Mouse (Mus musculus): ENCODE results near the gene Mmp19. TPM values are rescaled to one million over a fixed set of nuclear protein-coding genes. Genes with fewer than 3 reads are reported as not detected.

Mmp19 gene
- total and polyA plus RNA-seq, 2 experiments, result 48.4 to 79.8 TPM

DNA sequence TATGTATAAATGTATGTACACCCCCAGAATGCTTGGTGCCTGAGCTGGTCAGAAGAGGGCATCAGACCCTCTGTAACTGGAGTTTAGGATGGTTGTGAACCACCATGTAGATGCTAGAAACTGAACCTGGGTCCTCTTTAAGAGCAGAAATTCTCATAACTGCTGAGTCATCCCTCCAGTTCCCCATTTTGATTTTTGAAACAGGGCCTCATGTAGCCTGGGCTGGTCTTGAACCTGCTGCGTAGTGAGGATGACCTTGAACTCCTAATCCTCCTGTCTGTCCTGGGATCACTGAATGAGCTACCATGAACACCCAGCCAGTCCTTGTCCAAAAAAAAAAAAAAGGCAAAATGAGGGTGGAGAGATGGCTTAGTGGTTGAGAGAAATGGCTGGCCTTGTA, 2.5 kb downstream of the Mmp19 start:
- Histone ChIP-seq H3K27ac (replicated peaks; ENCODE audit: insufficient read depth, low read depth, low read length) (no peak overlapping the region), H3K36me3 (ENCODE audit: control insufficient read depth, insufficient read depth, low read length) (peaks cover 21% of the 10 kb centered on the region; the same call in 1 of the 2 replicates), H3K4me3 (ENCODE audit: insufficient read depth, low read depth, low read length) (no peak overlapping the region), H3K27me3 (ENCODE audit: control insufficient read depth, insufficient read depth, low read length) (no peaks in the 10 kb centered on the region), H3K79me2 (ENCODE audit: control insufficient read depth, insufficient read depth, low read length) (peaks cover 2% of the 10 kb centered on the region; the same call in 1 of the 2 replicates), H3K9ac (ENCODE audit: low read depth, low read length) (no peak overlapping the region), H3K4me1 (ENCODE audit: control insufficient read depth, insufficient read depth, low read length) (peaks cover 13% of the 10 kb centered on the region)
- DNase-seq (ENCODE audit: extremely low read depth, low read depth, low spot score), result no peak
- whole genome bisulfite sequencing, result 79% methylated on average over 1 of the region's 1 CpGs
- TF ChIP-seq POLR2A (IDR thresholded peaks at IDR 0.05; ENCODE audit: extremely low read depth, insufficient read depth, low read length) (no peak), CTCF (IDR thresholded peaks at IDR 0.05; ENCODE audit: low read depth, low read length) (no peak)

DNA sequence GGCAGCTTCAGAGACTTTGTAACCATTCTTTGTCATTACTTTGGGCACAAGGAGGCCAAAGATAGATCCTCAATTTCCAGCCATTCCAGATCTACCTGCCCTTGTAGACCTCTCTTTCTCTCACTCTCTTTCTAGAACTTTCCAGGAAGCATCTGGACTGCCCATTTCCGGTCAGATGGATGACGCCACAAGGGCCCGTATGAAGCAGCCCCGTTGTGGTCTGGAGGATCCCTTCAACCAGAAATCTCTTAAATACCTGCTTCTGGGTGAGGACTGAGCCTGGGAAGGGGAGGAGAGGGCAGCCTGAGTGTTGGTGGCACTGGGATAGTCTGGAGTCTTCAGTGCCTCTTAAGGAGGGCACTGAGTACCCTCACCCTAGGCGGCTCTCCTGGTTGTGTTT, 3.7 kb downstream of the Mmp19 start:
- no peak overlapping the region for H3K27ac ChIP-seq (replicated peaks; ENCODE audit: insufficient read depth, low read depth, low read length)
- no peak overlapping the region for H3K9ac ChIP-seq (ENCODE audit: low read depth, low read length)
- peaks cover 13% of the 10 kb centered on the region for H3K4me1 ChIP-seq (ENCODE audit: control insufficient read depth, insufficient read depth, low read length)
- H3K36me3 ChIP-seq (ENCODE audit: control insufficient read depth, insufficient read depth, low read length), result peaks cover 27% of the 10 kb centered on the region
- no peaks in the 10 kb centered on the region for H3K27me3 ChIP-seq (ENCODE audit: control insufficient read depth, insufficient read depth, low read length)
- DNase-seq (ENCODE audit: extremely low read depth, low read depth, low spot score), result no peak
- TF ChIP-seq CTCF (IDR thresholded peaks at IDR 0.05; ENCODE audit: low read depth, low read length), result no peak
- no peak for TF ChIP-seq POLR2A (IDR thresholded peaks at IDR 0.05; ENCODE audit: extremely low read depth, insufficient read depth, low read length)
- H3K79me2 ChIP-seq (ENCODE audit: control insufficient read depth, insufficient read depth, low read length), result peaks cover 2% of the 10 kb centered on the region; the same call in 1 of the 2 replicates
- H3K4me3 ChIP-seq (ENCODE audit: insufficient read depth, low read depth, low read length), result no peak overlapping the region
- 79% methylated on average over 5 of the region's 5 CpGs for WGBS

DNA sequence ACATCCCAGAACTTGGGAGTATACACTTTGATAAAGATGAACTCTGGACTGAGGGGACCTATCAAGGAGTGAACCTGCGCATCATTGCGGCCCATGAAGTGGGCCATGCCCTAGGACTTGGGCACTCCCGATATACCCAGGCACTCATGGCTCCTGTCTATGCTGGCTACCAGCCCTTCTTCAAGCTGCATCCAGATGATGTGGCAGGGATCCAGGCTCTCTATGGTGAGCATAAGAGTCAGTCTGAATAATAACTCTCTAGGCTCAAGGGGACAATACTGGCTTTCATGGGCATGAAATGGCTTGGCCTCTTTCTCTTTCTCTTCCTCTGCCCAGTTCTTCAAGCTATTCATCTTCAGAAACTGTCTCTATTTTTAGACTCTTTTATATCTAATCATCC, 4.9 kb downstream of the Mmp19 start:
- H3K4me3 ChIP-seq (ENCODE audit: insufficient read depth, low read depth, low read length), result no peak overlapping the region
- peaks cover 2% of the 10 kb centered on the region; the same call in 1 of the 2 replicates for H3K79me2 ChIP-seq (ENCODE audit: control insufficient read depth, insufficient read depth, low read length)
- no peak overlapping the region for H3K27ac ChIP-seq (replicated peaks; ENCODE audit: insufficient read depth, low read depth, low read length)
- 91% methylated on average over 3 of the region's 3 CpGs for WGBS
- TF ChIP-seq POLR2A (IDR thresholded peaks at IDR 0.05; ENCODE audit: extremely low read depth, insufficient read depth, low read length) (no peak), CTCF (IDR thresholded peaks at IDR 0.05; ENCODE audit: low read depth, low read length) (no peak)
- peaks cover 11% of the 10 kb centered on the region for H3K4me1 ChIP-seq (ENCODE audit: control insufficient read depth, insufficient read depth, low read length)
- peaks cover 31% of the 10 kb centered on the region for H3K36me3 ChIP-seq (ENCODE audit: control insufficient read depth, insufficient read depth, low read length)
- H3K9ac ChIP-seq (ENCODE audit: low read depth, low read length), result no peak overlapping the region
- H3K27me3 ChIP-seq (ENCODE audit: control insufficient read depth, insufficient read depth, low read length), result no peaks in the 10 kb centered on the region
- DNase-seq (ENCODE audit: extremely low read depth, low read depth, low spot score), result no peak

DNA sequence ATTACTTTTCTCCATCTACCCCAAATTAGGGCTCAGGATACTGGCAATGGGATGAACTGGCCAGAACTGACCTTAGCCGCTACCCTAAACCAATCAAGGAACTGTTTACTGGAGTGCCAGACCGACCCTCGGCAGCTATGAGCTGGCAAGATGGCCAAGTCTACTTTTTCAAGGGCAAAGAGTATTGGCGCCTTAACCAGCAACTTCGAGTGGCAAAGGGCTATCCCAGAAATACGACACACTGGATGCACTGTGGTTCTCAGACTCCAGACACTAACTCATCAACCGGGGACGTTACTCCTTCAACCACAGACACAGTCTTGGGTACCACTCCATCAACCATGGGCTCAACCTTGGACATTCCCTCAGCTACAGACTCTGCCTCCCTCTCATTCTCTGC, 8.0 kb downstream of the Mmp19 start:
- H3K27me3 ChIP-seq (ENCODE audit: control insufficient read depth, insufficient read depth, low read length), result no peaks in the 10 kb centered on the region
- TF ChIP-seq POLR2A (IDR thresholded peaks at IDR 0.05; ENCODE audit: extremely low read depth, insufficient read depth, low read length) (no peak), CTCF (IDR thresholded peaks at IDR 0.05; ENCODE audit: low read depth, low read length) (no peak)
- H3K9ac ChIP-seq (ENCODE audit: low read depth, low read length), result no peak overlapping the region
- H3K4me3 ChIP-seq (ENCODE audit: insufficient read depth, low read depth, low read length), result no peak overlapping the region
- no peak for DNase-seq (ENCODE audit: extremely low read depth, low read depth, low spot score)
- WGBS, result 83% methylated on average over 8 of the region's 8 CpGs
- no peaks in the 10 kb centered on the region for H3K4me1 ChIP-seq (ENCODE audit: control insufficient read depth, insufficient read depth, low read length)
- no peaks in the 10 kb centered on the region for H3K79me2 ChIP-seq (ENCODE audit: control insufficient read depth, insufficient read depth, low read length)
- H3K27ac ChIP-seq (replicated peaks; ENCODE audit: insufficient read depth, low read depth, low read length), result no peak overlapping the region
- peaks cover 31% of the 10 kb centered on the region for H3K36me3 ChIP-seq (ENCODE audit: control insufficient read depth, insufficient read depth, low read length)

DNA sequence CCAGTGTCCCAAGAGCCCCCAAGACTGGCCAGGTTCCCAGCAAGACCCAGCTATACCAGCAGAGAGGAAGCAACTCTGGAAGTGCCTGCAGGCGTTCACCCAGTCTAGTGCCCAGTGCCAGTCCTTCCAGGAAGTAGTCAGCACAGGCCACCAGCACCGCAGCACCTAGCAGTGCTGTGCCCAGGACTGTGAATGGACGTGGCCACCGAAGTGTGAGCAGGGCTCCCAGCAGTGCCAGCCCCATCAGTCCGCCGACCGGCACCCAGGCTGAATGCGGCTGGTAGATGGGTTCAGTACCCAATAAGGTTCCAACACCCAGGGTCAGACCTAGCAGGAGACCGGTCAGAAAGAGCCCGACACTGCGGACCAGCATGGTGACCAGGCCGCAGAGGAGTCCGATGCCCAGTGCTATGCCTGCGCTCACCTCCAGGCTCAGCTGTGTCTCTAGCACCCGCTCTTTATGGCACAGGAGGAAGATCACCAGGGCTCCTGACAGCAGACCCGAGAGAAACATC, 11.3 kb downstream of the Mmp19 start:
- Histone ChIP-seq H3K36me3 (ENCODE audit: control insufficient read depth, insufficient read depth, low read length) (peaks cover 17% of the 10 kb centered on the region), H3K79me2 (ENCODE audit: control insufficient read depth, insufficient read depth, low read length) (peaks cover 3% of the 10 kb centered on the region; the same call in 1 of the 2 replicates), H3K27me3 (ENCODE audit: control insufficient read depth, insufficient read depth, low read length) (no peaks in the 10 kb centered on the region), H3K27ac (replicated peaks; ENCODE audit: insufficient read depth, low read depth, low read length) (no peak overlapping the region), H3K9ac (ENCODE audit: low read depth, low read length) (no peak overlapping the region), H3K4me1 (ENCODE audit: control insufficient read depth, insufficient read depth, low read length) (peaks cover 13% of the 10 kb centered on the region), H3K4me3 (ENCODE audit: insufficient read depth, low read depth, low read length) (no peak overlapping the region)
- WGBS, result 93% methylated on average over 16 of the region's 16 CpGs
- DNase-seq (ENCODE audit: extremely low read depth, low read depth, low spot score), result no peak
- TF ChIP-seq POLR2A (IDR thresholded peaks at IDR 0.05; ENCODE audit: extremely low read depth, insufficient read depth, low read length) (no peak), CTCF (IDR thresholded peaks at IDR 0.05; ENCODE audit: low read depth, low read length) (no peak)

DNA sequence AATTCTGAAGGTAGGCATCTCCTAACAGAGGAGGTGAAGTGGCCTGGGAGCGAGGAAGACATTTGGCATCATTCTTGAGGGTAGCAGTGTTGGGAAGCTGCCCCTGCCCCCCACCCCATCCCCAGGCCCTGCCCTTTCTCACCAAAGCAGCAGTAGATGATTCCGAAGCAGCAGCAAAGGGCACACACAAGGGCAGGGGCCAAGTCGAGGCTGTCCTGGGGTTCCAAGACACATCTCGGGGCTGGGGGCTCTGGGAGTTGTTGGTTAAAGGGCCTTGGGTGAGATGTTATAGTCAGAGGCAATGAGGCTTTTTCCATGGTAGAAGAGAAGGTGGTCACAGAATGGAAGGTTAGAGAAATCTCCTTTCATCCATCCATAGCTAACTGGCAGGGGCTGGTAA, 12.2 kb downstream of the Mmp19 start:
- no peak overlapping the region for H3K27ac ChIP-seq (replicated peaks; ENCODE audit: insufficient read depth, low read depth, low read length)
- H3K9ac ChIP-seq (ENCODE audit: low read depth, low read length), result no peak overlapping the region
- peaks cover 8% of the 10 kb centered on the region; the same call in 1 of the 2 replicates for H3K79me2 ChIP-seq (ENCODE audit: control insufficient read depth, insufficient read depth, low read length)
- peaks cover 15% of the 10 kb centered on the region for H3K36me3 ChIP-seq (ENCODE audit: control insufficient read depth, insufficient read depth, low read length)
- no peak for TF ChIP-seq CTCF (IDR thresholded peaks at IDR 0.05; ENCODE audit: low read depth, low read length)
- no peak for TF ChIP-seq POLR2A (IDR thresholded peaks at IDR 0.05; ENCODE audit: extremely low read depth, insufficient read depth, low read length)
- no peak overlapping the region for H3K4me3 ChIP-seq (ENCODE audit: insufficient read depth, low read depth, low read length)
- H3K4me1 ChIP-seq (ENCODE audit: control insufficient read depth, insufficient read depth, low read length), result peaks cover 17% of the 10 kb centered on the region
- DNase-seq (ENCODE audit: extremely low read depth, low read depth, low spot score), result no peak
- WGBS, result 83% methylated on average over 4 of the region's 4 CpGs
- no peaks in the 10 kb centered on the region for H3K27me3 ChIP-seq (ENCODE audit: control insufficient read depth, insufficient read depth, low read length)
